Mouse (Mus musculus) brown adipose tissue, adult 24 weeks (tissue): Measurements from ENCODE around the gene Trim47. TPM values are rescaled to one million over a fixed set of nuclear protein-coding genes. Genes with fewer than 3 reads are reported as not detected.

Experiments
- H3K27ac ChIP-seq: fragments of 200-500 bp; replicated peaks from 2 replicates; pipeline ENCODE4 v1.5.1; 2012; ENCODE audit warnings: low read depth, mild to moderate bottlenecking, low read length
- H3K4me1 ChIP-seq: fragments of 200-500 bp; 2 replicates; pipeline ENCODE4 v1.6.1; 2012; ENCODE audit warnings: low read length, mixed read lengths; ENCODE audit not compliant: control insufficient read depth, insufficient read depth, insufficient read length
- H3K4me3 ChIP-seq: fragments of 200-500 bp; 2 replicates; pipeline ENCODE4 v1.5.1; 2012; ENCODE audit warnings: low read depth, mild to moderate bottlenecking, low read length, moderate library complexity; ENCODE audit not compliant: insufficient read depth
- polyA plus RNA-seq: library from polyadenylated mRNA; stranded (reverse); fragments of >200 nt; gene quantifications from 2 replicates; pipeline ENCODE4 v1.2.4, GENCODE M21; 2012; ENCODE audit not compliant: missing spikeins, insufficient read depth, insufficient read length

Trim47 gene
- polyA plus RNA-seq, 1 experiment: 4.6 TPM

GRCm38 (mm10) chr11:116058022-116058614 lies 68.9 kb downstream of the Trim47 start:
- no peak overlapping the region for H3K27ac ChIP-seq
- no peak overlapping the region for H3K4me3 ChIP-seq
- no peaks in the 10 kb centered on the region for H3K4me1 ChIP-seq

- Histone ChIP-seq H3K4me1 (no peaks in the 10 kb centered on the region), H3K4me3 (no peak overlapping the region), H3K27ac (no peak overlapping the region)
Observed at GRCm38 (mm10) chr11:116057237-116057881, 69.7 kb downstream of the Trim47 start.

- no peaks in the 10 kb centered on the region for H3K4me1 ChIP-seq
- no peak overlapping the region for H3K27ac ChIP-seq
- H3K4me3 ChIP-seq: no peak overlapping the region
Observed at GRCm38 (mm10) chr11:116055873-116056272, 71.1 kb downstream of the Trim47 start.

Other genes with a start within 250 kb of the Trim47 start
- gene Smim5, start 227.2 kb downstream of the Trim47 start, polyA plus RNA-seq: not detected in 2 replicates
- gene Smim6, start 215.2 kb downstream of the Trim47 start, polyA plus RNA-seq: not detected in 2 replicates
- 10.0 and 12.0 TPM in 2 replicates for gene Sap30bp, start 193.9 kb downstream of the Trim47 start, polyA plus RNA-seq
- gene Recql5, start 193.7 kb downstream of the Trim47 start, polyA plus RNA-seq: 4.2 and 5.3 TPM in 2 replicates
- gene Itgb4, start 152.5 kb downstream of the Trim47 start, polyA plus RNA-seq: 1.5 and 2.2 TPM in 2 replicates
- gene Galk1, start 114.5 kb downstream of the Trim47 start, polyA plus RNA-seq: 9.6 and 12.4 TPM in 2 replicates
- gene H3f3b, start 99.2 kb downstream of the Trim47 start, polyA plus RNA-seq: 85.7 and 112 TPM in 2 replicates
- gene Unk, start 96.9 kb downstream of the Trim47 start, polyA plus RNA-seq: 2.9 and 4.0 TPM in 2 replicates
- gene Unc13d, start 49.2 kb downstream of the Trim47 start, polyA plus RNA-seq: not detected in 2 replicates
- 73.7 and 124 TPM in 2 replicates for gene Wbp2, start 40.2 kb downstream of the Trim47 start, polyA plus RNA-seq
- gene Trim65, start 3.9 kb upstream of the Trim47 start, polyA plus RNA-seq: 5.9 and 8.3 TPM in 2 replicates
- gene Mrpl38, start 11.7 kb upstream of the Trim47 start, polyA plus RNA-seq: 99.5 and 121 TPM in 2 replicates
- gene Fbf1, start 41.0 kb upstream of the Trim47 start, polyA plus RNA-seq: 3.8 and 5.3 TPM in 2 replicates
- 4.3 and 7.6 TPM in 2 replicates for gene Ten1, start 71.6 kb upstream of the Trim47 start, polyA plus RNA-seq
- gene Acox1, start 71.8 kb upstream of the Trim47 start, polyA plus RNA-seq: 223 and 402 TPM in 2 replicates
- 0.16 TPM in 1 of 2 replicates, not detected in the other for gene Evpl, start 110.9 kb upstream of the Trim47 start, polyA plus RNA-seq
- 23.4 and 31.3 TPM in 2 replicates for gene Srp68, start 147.0 kb upstream of the Trim47 start, polyA plus RNA-seq
- gene Galr2, start 153.7 kb upstream of the Trim47 start, polyA plus RNA-seq: not detected in 2 replicates
- 61.2 and 74.2 TPM in 2 replicates for gene Exoc7, start 180.0 kb upstream of the Trim47 start, polyA plus RNA-seq
- not detected in 2 replicates for gene Foxj1, start 208.2 kb upstream of the Trim47 start, polyA plus RNA-seq